Mouse (Mus musculus): Measurements from ENCODE around the gene Ubox5.

GRCm38 (mm10) chr2:130595596-130595995 lies 34.2 kb downstream of the Ubox5 start:
- TF ChIP-seq CTCF (IDR thresholded peaks at IDR 0.05) (no peak), POLR2A (IDR thresholded peaks at IDR 0.05; ENCODE audit: insufficient read depth, low read depth, low read length) (no peak), EP300 (IDR thresholded peaks at IDR 0.05; ENCODE audit: insufficient read depth, low read depth, low read length) (no peak)

Measured in heart, adult 2 months (tissue).